Mouse (Mus musculus): ENCODE measurements around the gene Sec23a.

DNA sequence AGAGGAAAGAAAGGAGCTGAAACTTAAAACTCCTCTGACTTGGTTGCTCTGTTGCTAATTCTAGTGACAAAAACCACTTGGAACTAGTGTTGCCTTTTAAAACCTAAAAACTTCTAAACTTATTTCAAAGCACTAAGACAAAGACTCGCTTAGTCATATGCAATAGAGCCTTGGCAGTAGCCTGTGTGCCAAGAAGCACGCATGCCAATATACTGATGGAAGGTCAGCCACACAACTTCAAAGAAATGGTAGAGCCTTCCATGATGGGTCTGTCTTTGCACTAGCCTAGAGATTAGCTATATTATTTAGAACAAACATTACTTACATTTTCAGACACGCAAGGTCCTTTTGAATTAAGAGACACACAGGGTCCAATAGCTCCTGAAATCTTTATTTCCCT lies 26.1 kb downstream of the Sec23a start:
- TF ChIP-seq CTCF (IDR thresholded peaks at IDR 0.05; ENCODE audit: low read depth) (no peak), EP300 (IDR thresholded peaks at IDR 0.05; ENCODE audit: low read depth) (no peak)
